Mouse (Mus musculus) liver, embryonic 15.5 days (tissue): ENCODE data around the gene Eml5. TPM values are rescaled to one million over a fixed set of nuclear protein-coding genes. Genes with fewer than 3 reads are reported as not detected.

ENCODE experiments used
- ATAC-seq: fragments of 200-750 bp; cut with Nextera tagmentation; 2 replicates; pipeline ENCODE4 v1.8.0; 2017; ENCODE audit warnings: moderate number of reproducible peaks, mild to moderate bottlenecking, moderate library complexity; ENCODE audit not compliant: insufficient read depth
- H3K27ac ChIP-seq: fragments of 300-500 bp; sonication (generic); replicated peaks from 2 replicates; pipeline ENCODE4 v1.5.1; 2015; ENCODE audit warnings: mild to moderate bottlenecking, inconsistent platforms
- H3K27me3 ChIP-seq: fragments of 300-500 bp; sonication (generic); 2 replicates; pipeline ENCODE4 v1.6.1; 2015; ENCODE audit warnings: mild to moderate bottlenecking, inconsistent platforms
- H3K36me3 ChIP-seq: fragments of 300-500 bp; sonication (generic); replicated peaks from 2 replicates; pipeline ENCODE4 v1.6.1; 2015; ENCODE audit warnings: moderate library complexity, mild to moderate bottlenecking, inconsistent platforms
- H3K4me1 ChIP-seq: fragments of 300-500 bp; sonication (generic); replicated peaks from 2 replicates; pipeline ENCODE4 v1.6.1; 2015; ENCODE audit warnings: inconsistent platforms
- H3K4me2 ChIP-seq: fragments of 300-500 bp; sonication (generic); 2 replicates; pipeline ENCODE4 v1.6.1; 2015; ENCODE audit warnings: moderate library complexity, mild to moderate bottlenecking, inconsistent platforms
- H3K4me3 ChIP-seq: fragments of 300-500 bp; sonication (generic); replicated peaks from 2 replicates; pipeline ENCODE4 v1.5.1; 2015; ENCODE audit warnings: mild to moderate bottlenecking, inconsistent platforms
- H3K9ac ChIP-seq: fragments of 300-500 bp; sonication (generic); 2 replicates; pipeline ENCODE4 v1.6.1; 2015; ENCODE audit warnings: moderate library complexity, mild to moderate bottlenecking, inconsistent platforms
- H3K9me3 ChIP-seq: fragments of 300-500 bp; sonication (generic); replicated peaks from 2 replicates; pipeline ENCODE4 v1.6.1; 2016; ENCODE audit warnings: inconsistent platforms
- WGBS: fragments of 180-500 bp; shearing (Covaris S2); methylation state at CpG from one replicate; pipeline ENCODE4 v1.1.7; 2015; ENCODE audit warnings: mixed read lengths; ENCODE audit not compliant: insufficient replicate concordance; 5-methylcytosine and 5-hydroxymethylcytosine counted together
- polyA plus RNA-seq: library from polyadenylated mRNA; unstranded; fragments of >200 nt; fragmentation: Nextera tagmentation; extraction: Ambion mirVana; gene quantifications from 2 replicates; pipeline ENCODE4 v1.2.1, GENCODE M21; 2015

Eml5 gene
- polyA plus RNA-seq, 1 experiment from 2014 or later, result 0.41 TPM

- H3K27me3 ChIP-seq, result no peaks in the 10 kb centered on the region
- H3K4me2 ChIP-seq, result no peak overlapping the region
- no peak for ATAC-seq
- H3K36me3 ChIP-seq, result no peaks in the 10 kb centered on the region
- H3K4me1 ChIP-seq, result no peaks in the 10 kb centered on the region
- H3K27ac ChIP-seq, result no peak overlapping the region
- no peak overlapping the region for H3K4me3 ChIP-seq
- no peaks in the 10 kb centered on the region for H3K9me3 ChIP-seq
- no peak overlapping the region for H3K9ac ChIP-seq
- 67% methylated on average over 1 of the region's 1 CpGs for WGBS
These were observed 67.4 kb downstream of the Eml5 start for GRCm38 (mm10) chr12:98833901-98834300.

GRCm38 (mm10) chr12:98832929-98833598 is 68.2 kb downstream of the Eml5 start:
- WGBS, result 58% methylated on average over 8 of the region's 8 CpGs
- Histone ChIP-seq H3K27me3 (no peaks in the 10 kb centered on the region), H3K4me2 (no peak overlapping the region), H3K27ac (no peak overlapping the region), H3K9me3 (no peaks in the 10 kb centered on the region), H3K4me3 (no peak overlapping the region), H3K36me3 (no peaks in the 10 kb centered on the region), H3K9ac (no peak overlapping the region), H3K4me1 (no peaks in the 10 kb centered on the region)
- ATAC-seq, result no peak

DNA sequence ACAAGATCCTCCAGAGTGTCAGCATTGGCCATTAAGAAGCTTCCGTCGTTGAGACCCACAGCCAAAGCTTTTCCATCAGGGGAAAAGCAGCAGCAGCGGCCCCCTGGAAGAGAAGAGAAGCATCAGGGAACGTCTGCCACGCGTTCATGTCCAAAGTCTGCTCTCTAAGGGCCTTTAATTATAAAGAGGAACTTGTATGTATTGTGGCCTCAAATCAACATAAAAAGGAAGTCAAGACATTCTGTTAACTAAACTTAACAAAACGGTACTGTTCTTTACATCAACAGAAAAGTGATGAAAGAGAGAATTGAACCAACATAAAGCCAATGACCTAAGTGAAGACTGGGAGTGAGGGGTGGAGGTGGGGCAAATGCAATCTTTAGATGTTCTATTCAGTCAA is 70.2 kb downstream of the Eml5 start:
- Histone ChIP-seq H3K36me3 (no peaks in the 10 kb centered on the region), H3K9me3 (no peaks in the 10 kb centered on the region), H3K4me3 (no peak overlapping the region), H3K4me2 (no peak overlapping the region), H3K27me3 (no peaks in the 10 kb centered on the region), H3K4me1 (no peaks in the 10 kb centered on the region), H3K27ac (no peak overlapping the region), H3K9ac (no peak overlapping the region)
- 56% methylated on average over 7 of the region's 7 CpGs for WGBS
- ATAC-seq, result no peak

GRCm38 (mm10) chr12:98820781-98821180 is 80.5 kb downstream of the Eml5 start:
- H3K27ac ChIP-seq, result no peak overlapping the region
- H3K9ac ChIP-seq, result no peak overlapping the region
- no peak overlapping the region for H3K4me2 ChIP-seq
- ATAC-seq, result no peak
- 56% methylated on average over 2 of the region's 2 CpGs for WGBS
- H3K4me1 ChIP-seq, result no peaks in the 10 kb centered on the region
- no peaks in the 10 kb centered on the region for H3K27me3 ChIP-seq
- H3K9me3 ChIP-seq, result no peaks in the 10 kb centered on the region
- no peak overlapping the region for H3K4me3 ChIP-seq
- H3K36me3 ChIP-seq, result no peaks in the 10 kb centered on the region

GRCm38 (mm10) chr12:98804078-98804748 is 97.1 kb downstream of the Eml5 start:
- Histone ChIP-seq H3K9ac (no peak overlapping the region), H3K9me3 (no peaks in the 10 kb centered on the region), H3K27me3 (no peaks in the 10 kb centered on the region), H3K36me3 (no peaks in the 10 kb centered on the region), H3K4me3 (no peak overlapping the region), H3K27ac (no peak overlapping the region), H3K4me1 (no peaks in the 10 kb centered on the region), H3K4me2 (no peak overlapping the region)
- WGBS, result 72% methylated on average over 3 of the region's 3 CpGs
- no peak for ATAC-seq

DNA sequence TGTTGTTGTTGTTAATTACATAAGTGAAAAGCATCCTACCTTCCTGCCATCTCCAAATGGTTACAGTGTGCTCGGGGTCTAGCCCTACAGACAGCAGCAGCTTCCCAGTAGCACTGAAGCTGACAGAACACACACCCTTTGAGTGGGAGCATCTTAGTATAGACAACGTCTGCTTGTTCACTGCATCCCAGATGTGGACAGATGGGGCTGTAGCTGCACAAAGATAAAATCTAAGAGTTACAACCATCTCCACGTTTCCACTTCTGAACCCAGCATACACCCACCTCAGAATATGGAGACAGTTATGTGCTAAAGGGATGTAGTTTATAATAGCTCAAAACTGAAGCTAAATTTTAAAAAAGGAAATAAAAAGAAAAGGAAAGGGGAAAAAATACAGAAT is 99.0 kb downstream of the Eml5 start:
- WGBS, result 43% methylated on average over 3 of the region's 3 CpGs
- no peak for ATAC-seq
- Histone ChIP-seq H3K9me3 (no peaks in the 10 kb centered on the region), H3K4me3 (no peak overlapping the region), H3K27me3 (no peaks in the 10 kb centered on the region), H3K4me2 (no peak overlapping the region), H3K9ac (no peak overlapping the region), H3K4me1 (no peaks in the 10 kb centered on the region), H3K36me3 (no peaks in the 10 kb centered on the region), H3K27ac (no peak overlapping the region)

- Histone ChIP-seq H3K9ac (no peak overlapping the region), H3K36me3 (no peaks in the 10 kb centered on the region), H3K4me3 (no peak overlapping the region), H3K27ac (no peak overlapping the region), H3K4me2 (no peak overlapping the region), H3K9me3 (no peaks in the 10 kb centered on the region), H3K27me3 (no peaks in the 10 kb centered on the region), H3K4me1 (no peaks in the 10 kb centered on the region)
- 42% methylated on average over 5 of the region's 5 CpGs for WGBS
- ATAC-seq, result no peak
These were observed 101.0 kb downstream of the Eml5 start for GRCm38 (mm10) chr12:98800334-98800733.

- Histone ChIP-seq H3K4me1 (no peaks in the 10 kb centered on the region), H3K9me3 (no peaks in the 10 kb centered on the region), H3K27ac (no peak overlapping the region), H3K4me2 (no peak overlapping the region), H3K4me3 (no peak overlapping the region), H3K36me3 (peaks cover 14% of the 10 kb centered on the region), H3K9ac (no peak overlapping the region), H3K27me3 (no peaks in the 10 kb centered on the region)
- ATAC-seq, result no peak
- 80% methylated on average over 3 of the region's 3 CpGs for WGBS
These were observed 105.5 kb downstream of the Eml5 start for GRCm38 (mm10) chr12:98795731-98796318.

- WGBS, result 76% methylated on average over 1 of the region's 1 CpGs
- Histone ChIP-seq H3K4me2 (no peak overlapping the region), H3K36me3 (peaks cover 82% of the 10 kb centered on the region), H3K4me3 (no peak overlapping the region), H3K9me3 (no peaks in the 10 kb centered on the region), H3K9ac (no peak overlapping the region), H3K4me1 (no peaks in the 10 kb centered on the region), H3K27me3 (no peaks in the 10 kb centered on the region), H3K27ac (no peak overlapping the region)
- ATAC-seq, result no peak
These were observed 117.0 kb downstream of the Eml5 start for GRCm38 (mm10) chr12:98784251-98784650.

DNA sequence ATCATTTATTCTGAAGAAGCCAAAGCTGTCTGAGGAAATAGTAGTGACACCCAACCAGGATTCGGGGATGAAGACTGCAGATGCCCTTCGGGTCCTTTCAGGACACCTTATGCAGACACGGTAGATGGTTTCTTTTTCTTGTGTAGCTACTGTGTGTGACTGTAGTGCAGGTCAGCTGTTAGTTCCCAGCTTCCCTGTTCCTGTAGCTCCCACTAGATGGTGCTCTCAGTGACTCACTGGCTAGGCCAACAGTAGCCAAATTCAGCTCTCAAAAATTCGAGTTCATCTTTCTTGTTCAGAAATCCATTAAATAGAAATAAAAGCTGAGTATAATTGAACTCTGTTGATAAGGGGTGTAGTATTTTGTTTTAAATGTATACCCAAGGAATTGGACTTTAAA is 122.1 kb downstream of the Eml5 start:
- Histone ChIP-seq H3K4me1 (no peaks in the 10 kb centered on the region), H3K9me3 (no peaks in the 10 kb centered on the region), H3K4me2 (no peak overlapping the region), H3K27ac (no peak overlapping the region), H3K36me3 (peaks cover 77% of the 10 kb centered on the region), H3K9ac (no peak overlapping the region), H3K27me3 (no peaks in the 10 kb centered on the region), H3K4me3 (no peak overlapping the region)
- no peak for ATAC-seq
- WGBS, result 70% methylated on average over 4 of the region's 4 CpGs

GRCm38 (mm10) chr12:98777509-98777908 is 123.8 kb downstream of the Eml5 start:
- H3K4me2 ChIP-seq, result no peak overlapping the region
- H3K4me3 ChIP-seq, result no peak overlapping the region
- 59% methylated on average over 3 of the region's 3 CpGs for WGBS
- no peak overlapping the region for H3K9ac ChIP-seq
- H3K36me3 ChIP-seq, result peaks cover 78% of the 10 kb centered on the region
- no peak overlapping the region for H3K27ac ChIP-seq
- no peaks in the 10 kb centered on the region for H3K9me3 ChIP-seq
- no peak for ATAC-seq
- no peaks in the 10 kb centered on the region for H3K27me3 ChIP-seq
- no peaks in the 10 kb centered on the region for H3K4me1 ChIP-seq
